8 mouse cellular contexts compared by ENCODE assay signal in the genomic region with DNA sequence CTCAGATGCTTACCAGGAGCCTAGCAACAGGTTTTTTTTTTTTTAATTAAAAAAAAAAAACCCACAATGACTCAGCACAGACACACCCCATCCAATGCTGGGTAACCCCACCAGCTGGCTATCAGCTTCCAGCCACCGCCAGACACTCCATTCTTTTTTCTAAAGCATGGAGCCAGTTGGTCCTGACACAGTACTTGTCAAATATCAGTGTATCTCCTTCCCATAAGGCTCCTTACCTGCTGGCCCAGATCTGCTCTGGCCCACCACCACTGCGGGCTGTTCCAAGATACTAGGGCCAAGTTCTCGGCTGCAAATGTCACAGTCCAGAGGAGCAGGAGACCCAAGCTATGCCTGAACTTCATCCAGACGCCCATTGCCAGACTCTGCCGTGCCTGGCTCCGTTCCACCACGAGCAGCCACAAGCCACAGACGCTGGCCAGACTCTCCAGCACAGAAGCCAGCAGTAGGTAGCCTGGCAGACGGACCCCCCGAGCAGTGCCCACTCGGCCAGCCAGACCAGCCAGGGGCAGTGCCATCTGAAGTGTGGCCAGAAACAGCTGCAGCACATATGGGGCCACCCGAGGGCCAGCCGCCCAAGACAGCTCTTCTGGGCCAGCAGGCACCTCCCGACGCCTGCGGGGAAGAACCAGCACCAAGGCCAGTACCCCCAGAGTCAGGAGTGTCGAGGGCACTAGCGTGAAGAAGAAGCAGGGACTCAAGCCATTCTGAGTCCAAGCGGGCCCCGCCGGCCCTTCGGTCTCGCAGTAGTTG. TPM values are rescaled to one million over a fixed set of nuclear protein-coding genes. Genes with fewer than 3 reads are reported as not detected.
A peak's percentile ranks its signal among the peaks of the same experiment; 100 is the strongest.
DNase-seq lines count a peak whose midpoint lies in the region; ATAC-seq and TF ChIP-seq lines count a peak whose summit lies in the region.

No protein-coding gene starts in this region.

- H3K9me3 ChIP-seq in embryonic facial prominence, embryonic 13.5 days: no peaks in the 10 kb centered on the region
- H3K9me3 ChIP-seq in heart, embryonic 11.5 days (replicated peaks; ENCODE audit: control insufficient read depth, low read length): no peaks in the 10 kb centered on the region
- no peaks in the 10 kb centered on the region for H3K9me3 ChIP-seq in kidney, embryonic 14.5 days (ENCODE audit: control insufficient read depth, low read length)
- 0 out of 2 replicates have a peak, but pooled peaks cover 4% of the 10 kb centered on the region for H3K9me3 ChIP-seq in liver, embryonic 13.5 days (replicated peaks)

- peaks cover 21% of the 10 kb centered on the region for H3K4me1 ChIP-seq in embryonic facial prominence, embryonic 13.5 days
- peaks cover 12% of the 10 kb centered on the region; the same call in 1 of the 2 replicates for H3K4me1 ChIP-seq in heart, embryonic 11.5 days (ENCODE audit: control insufficient read depth, insufficient read depth, low read length)
- peaks cover 18% of the 10 kb centered on the region for H3K4me1 ChIP-seq in kidney, embryonic 14.5 days (ENCODE audit: control insufficient read depth, insufficient read depth, low read length)
- peaks cover 59% of the 10 kb centered on the region for H3K4me1 ChIP-seq in liver, embryonic 13.5 days (replicated peaks)
- H3K4me1 ChIP-seq in olfactory bulb, adult 2 months (ENCODE audit: control insufficient read depth, insufficient read depth, low read length): peaks cover 11% of the 10 kb centered on the region

- TF ChIP-seq POLR2A in olfactory bulb, adult 2 months (IDR thresholded peaks at IDR 0.05; ENCODE audit: insufficient read depth, low read depth, low read length): no peak; the same call in 1 of the 2 replicates

- H3K4me3 ChIP-seq in embryonic facial prominence, embryonic 13.5 days: peak overlapping the region; percentile 65
- H3K4me3 ChIP-seq in heart, embryonic 11.5 days (ENCODE audit: low read depth, low read length): peak overlapping the region; percentile 56
- peak overlapping the region; percentile 49 for H3K4me3 ChIP-seq in kidney, embryonic 14.5 days (ENCODE audit: low read length)
- peak overlapping the region; percentile 95 for H3K4me3 ChIP-seq in liver, embryonic 13.5 days (replicated peaks)
- peak overlapping the region; percentile 70 for H3K4me3 ChIP-seq in olfactory bulb, adult 2 months (ENCODE audit: insufficient read depth, low read depth, low read length)

- peaks cover 65% of the 10 kb centered on the region for H3K36me3 ChIP-seq in embryonic facial prominence, embryonic 13.5 days
- H3K36me3 ChIP-seq in heart, embryonic 11.5 days (ENCODE audit: control insufficient read depth, insufficient read depth, low read length): peaks cover 16% of the 10 kb centered on the region
- peaks cover 37% of the 10 kb centered on the region for H3K36me3 ChIP-seq in kidney, embryonic 14.5 days (ENCODE audit: control insufficient read depth, insufficient read depth, low read length)
- H3K36me3 ChIP-seq in liver, embryonic 13.5 days: peaks cover 76% of the 10 kb centered on the region

- ATAC-seq in embryonic facial prominence, embryonic 13.5 days (ENCODE audit: insufficient number of reproducible peaks, insufficient read depth, low FRiP score, low TSS enrichment, low read depth): peak; percentile 17; the same call in 1 of the 2 replicates
- ATAC-seq in heart, embryonic 11.5 days (replicated peaks; ENCODE audit: insufficient number of reproducible peaks, low FRiP score, low TSS enrichment): peak; percentile 50
- peak; percentile 41 for ATAC-seq in kidney, embryonic 14.5 days (ENCODE audit: low FRiP score, low TSS enrichment)
- peak; percentile 79 for ATAC-seq in liver, embryonic 13.5 days (ENCODE audit: low read depth)

- H3K27me3 ChIP-seq in embryonic facial prominence, embryonic 13.5 days: no peaks in the 10 kb centered on the region
- no peaks in the 10 kb centered on the region for H3K27me3 ChIP-seq in heart, embryonic 11.5 days (ENCODE audit: control insufficient read depth, insufficient read depth, low read length)
- H3K27me3 ChIP-seq in kidney, embryonic 14.5 days (ENCODE audit: control insufficient read depth, insufficient read depth, low read length): no peaks in the 10 kb centered on the region
- no peaks in the 10 kb centered on the region for H3K27me3 ChIP-seq in liver, embryonic 13.5 days

- H3K9ac ChIP-seq in embryonic facial prominence, embryonic 13.5 days: peak overlapping the region; percentile 76
- peak overlapping the region; percentile 76 for H3K9ac ChIP-seq in heart, embryonic 11.5 days (ENCODE audit: low read depth, low read length)
- peak overlapping the region; percentile 53; the same call in 1 of the 2 replicates for H3K9ac ChIP-seq in kidney, embryonic 14.5 days (ENCODE audit: low read depth, low read length)
- H3K9ac ChIP-seq in liver, embryonic 13.5 days: peak overlapping the region; percentile 99

- DNase-seq in kidney, adult 11 months: peak; percentile 68
- DNase-seq in kidney, postnatal 4 days: no peak
- DNase-seq in adrenal gland, postnatal 25 days: peak; percentile 49
- DNase-seq in liver, embryonic 13.5 days: peak; percentile 73

- H3K4me2 ChIP-seq in embryonic facial prominence, embryonic 13.5 days: peak overlapping the region; percentile 100
- H3K4me2 ChIP-seq in heart, embryonic 11.5 days: peak overlapping the region; percentile 93
- peak overlapping the region; percentile 80 for H3K4me2 ChIP-seq in kidney, embryonic 14.5 days (replicated peaks; ENCODE audit: low read depth, low read length)
- peak overlapping the region; percentile 96 for H3K4me2 ChIP-seq in liver, embryonic 13.5 days

- WGBS in embryonic facial prominence, embryonic 13.5 days: 9% methylated on average over 23 of the region's 23 CpGs
- 6% methylated on average over 23 of the region's 23 CpGs for WGBS in heart, embryonic 11.5 days (ENCODE audit: insufficient replicate concordance)
- whole genome bisulfite sequencing in kidney, embryonic 14.5 days: 6% methylated on average over 23 of the region's 23 CpGs
- WGBS in liver, embryonic 13.5 days (ENCODE audit: insufficient replicate concordance): 3% methylated on average over 23 of the region's 23 CpGs
- 2% methylated on average over 23 of the region's 23 CpGs for WGBS in olfactory bulb, adult 2 months

- no peak overlapping the region for H3K27ac ChIP-seq in embryonic facial prominence, embryonic 13.5 days
- peak overlapping the region; percentile 47 for H3K27ac ChIP-seq in heart, embryonic 11.5 days (ENCODE audit: low read depth, low read length)
- 0 out of 2 replicates have a peak overlapping the region, but pooled peaks have one; percentile 7 for H3K27ac ChIP-seq in kidney, embryonic 14.5 days (ENCODE audit: low read depth, low read length)
- H3K27ac ChIP-seq in liver, embryonic 13.5 days: peak overlapping the region; percentile 100
- no peak overlapping the region for H3K27ac ChIP-seq in olfactory bulb, adult 2 months (ENCODE audit: insufficient read depth, low read depth, low read length)

- no peak for TF ChIP-seq CTCF in olfactory bulb, adult 2 months (IDR thresholded peaks at IDR 0.05; ENCODE audit: insufficient read depth, low read depth, low read length)

RNA-seq across cellular contexts. Expression of a gene that starts 0.7 kb away (rescaled TPM):
- 29.9 and 33.1 TPM in 2 replicates for total RNA-seq in adrenal gland, postnatal 25 days (2021)
- polyA plus RNA-seq in embryonic facial prominence, embryonic 13.5 days (2015; fragmentation: Nextera tagmentation; extraction: Ambion mirVana): 27.0 and 35.2 TPM in 2 replicates
- 12.0 and 14.1 TPM in 2 replicates for polyA plus RNA-seq in heart, embryonic 11.5 days (2014; fragmentation: Nextera tagmentation; extraction: Ambion mirVana)
- 19.4 and 23.8 TPM in 2 replicates for polyA plus RNA-seq in kidney, embryonic 14.5 days (2014; fragmentation: Nextera tagmentation; extraction: Ambion mirVana)
- polyA plus RNA-seq in liver, embryonic 13.5 days (2015; fragmentation: Nextera tagmentation; extraction: Ambion mirVana): 69.9 and 77.9 TPM in 2 replicates
- polyA plus RNA-seq in olfactory bulb, adult 2 months (2012; ENCODE audit: insufficient read depth, insufficient read length, low replicate concordance, missing spikeins): not detected in 2 replicates

RNA-seq across cellular contexts. Expression of a gene that starts 11.1 kb away (rescaled TPM):
- 36.0 and 39.8 TPM in 2 replicates for total RNA-seq in adrenal gland, postnatal 25 days (2021)
- polyA plus RNA-seq in embryonic facial prominence, embryonic 13.5 days (2015; fragmentation: Nextera tagmentation; extraction: Ambion mirVana): 45.1 and 48.2 TPM in 2 replicates
- 31.9 and 33.8 TPM in 2 replicates for polyA plus RNA-seq in heart, embryonic 11.5 days (2014; fragmentation: Nextera tagmentation; extraction: Ambion mirVana)
- 39.6 and 40.0 TPM in 2 replicates for polyA plus RNA-seq in kidney, embryonic 14.5 days (2014; fragmentation: Nextera tagmentation; extraction: Ambion mirVana)
- polyA plus RNA-seq in liver, embryonic 13.5 days (2015; fragmentation: Nextera tagmentation; extraction: Ambion mirVana): 40.0 and 44.7 TPM in 2 replicates
- polyA plus RNA-seq in olfactory bulb, adult 2 months (2012; ENCODE audit: insufficient read depth, insufficient read length, low replicate concordance, missing spikeins): not detected in 2 replicates

RNA-seq across cellular contexts. Expression of a gene that starts 12.4 kb away (rescaled TPM):
- total RNA-seq in adrenal gland, postnatal 25 days (2021): 23.5 and 26.4 TPM in 2 replicates
- 27.1 and 30.5 TPM in 2 replicates for polyA plus RNA-seq in embryonic facial prominence, embryonic 13.5 days (2015; fragmentation: Nextera tagmentation; extraction: Ambion mirVana)
- 18.7 and 24.2 TPM in 2 replicates for polyA plus RNA-seq in heart, embryonic 11.5 days (2014; fragmentation: Nextera tagmentation; extraction: Ambion mirVana)
- 16.7 and 21.1 TPM in 2 replicates for polyA plus RNA-seq in kidney, embryonic 14.5 days (2014; fragmentation: Nextera tagmentation; extraction: Ambion mirVana)
- polyA plus RNA-seq in liver, embryonic 13.5 days (2015; fragmentation: Nextera tagmentation; extraction: Ambion mirVana): 9.3 and 9.9 TPM in 2 replicates
- polyA plus RNA-seq in olfactory bulb, adult 2 months (2012; ENCODE audit: insufficient read depth, insufficient read length, low replicate concordance, missing spikeins): not detected in 2 replicates

RNA-seq across cellular contexts. Expression of a gene that starts 12.5 kb away (rescaled TPM):
- 45.3 and 50.6 TPM in 2 replicates for total RNA-seq in adrenal gland, postnatal 25 days (2021)
- 28.4 and 30.8 TPM in 2 replicates for polyA plus RNA-seq in embryonic facial prominence, embryonic 13.5 days (2015; fragmentation: Nextera tagmentation; extraction: Ambion mirVana)
- polyA plus RNA-seq in heart, embryonic 11.5 days (2014; fragmentation: Nextera tagmentation; extraction: Ambion mirVana): 22.7 and 26.8 TPM in 2 replicates
- polyA plus RNA-seq in kidney, embryonic 14.5 days (2014; fragmentation: Nextera tagmentation; extraction: Ambion mirVana): 18.5 and 26.0 TPM in 2 replicates
- 18.2 and 21.0 TPM in 2 replicates for polyA plus RNA-seq in liver, embryonic 13.5 days (2015; fragmentation: Nextera tagmentation; extraction: Ambion mirVana)
- polyA plus RNA-seq in olfactory bulb, adult 2 months (2012; ENCODE audit: insufficient read depth, insufficient read length, low replicate concordance, missing spikeins): not detected in 2 replicates

RNA-seq across cellular contexts. Expression of a gene that starts 31.1 kb away (rescaled TPM):
- 24.2 and 28.7 TPM in 2 replicates for total RNA-seq in adrenal gland, postnatal 25 days (2021)
- polyA plus RNA-seq in embryonic facial prominence, embryonic 13.5 days (2015; fragmentation: Nextera tagmentation; extraction: Ambion mirVana): 21.9 and 23.3 TPM in 2 replicates
- polyA plus RNA-seq in heart, embryonic 11.5 days (2014; fragmentation: Nextera tagmentation; extraction: Ambion mirVana): 6.8 and 8.4 TPM in 2 replicates
- polyA plus RNA-seq in kidney, embryonic 14.5 days (2014; fragmentation: Nextera tagmentation; extraction: Ambion mirVana): 18.1 and 34.4 TPM in 2 replicates
- 3.8 and 5.0 TPM in 2 replicates for polyA plus RNA-seq in liver, embryonic 13.5 days (2015; fragmentation: Nextera tagmentation; extraction: Ambion mirVana)
- polyA plus RNA-seq in olfactory bulb, adult 2 months (2012; ENCODE audit: insufficient read depth, insufficient read length, low replicate concordance, missing spikeins): not detected in 2 replicates

Comparison
In these comparisons a context has a peak if more than half of its experiments do, and no peak if none do; other contexts are left out.
1. DNase-seq: peak in kidney, adult 11 months (single experiment), adrenal gland, postnatal 25 days (single experiment) and liver, embryonic 13.5 days (single experiment); none in kidney, postnatal 4 days (0 of 2).
2. ATAC-seq: peak in every context shown above with its lines; median percentile 79 in liver, embryonic 13.5 days; 50 in heart, embryonic 11.5 days; 41 in kidney, embryonic 14.5 days; 17 in embryonic facial prominence, embryonic 13.5 days.
3. H3K27ac ChIP-seq: peak in heart, embryonic 11.5 days (single experiment), kidney, embryonic 14.5 days (single experiment) and liver, embryonic 13.5 days (single experiment); none in embryonic facial prominence, embryonic 13.5 days (single experiment) and olfactory bulb, adult 2 months (single experiment).
4. RNA of a gene that starts 12.4 kb away (polyA plus RNA-seq): 27.1 to 30.5 TPM in embryonic facial prominence, embryonic 13.5 days, 16.7 to 21.1 TPM in kidney, embryonic 14.5 days, 18.7 to 24.2 TPM in heart, embryonic 11.5 days and 9.3 to 9.9 TPM in liver, embryonic 13.5 days; not detected in olfactory bulb, adult 2 months; every median in the first group is over 10 times any median in the second.
5. Peak in every context shown above with its lines, with median percentiles within 50 percentile points of each other: H3K4me2 ChIP-seq, H3K4me3 ChIP-seq and H3K9ac ChIP-seq.